Mouse (Mus musculus) cerebellum, adult 8-10 months (tissue): ENCODE measurements at regions not wholly inside any gene's neighbourhood (a gene's known extent, or its start where the extent isn't known, plus 50 kb on each side); places are given as distances from the start of the nearest gene placed in this dataset.

Experiments
- DNase-seq: peaks from one replicate; pipeline ENCODE4 v3.0.0; 2022

DNA sequence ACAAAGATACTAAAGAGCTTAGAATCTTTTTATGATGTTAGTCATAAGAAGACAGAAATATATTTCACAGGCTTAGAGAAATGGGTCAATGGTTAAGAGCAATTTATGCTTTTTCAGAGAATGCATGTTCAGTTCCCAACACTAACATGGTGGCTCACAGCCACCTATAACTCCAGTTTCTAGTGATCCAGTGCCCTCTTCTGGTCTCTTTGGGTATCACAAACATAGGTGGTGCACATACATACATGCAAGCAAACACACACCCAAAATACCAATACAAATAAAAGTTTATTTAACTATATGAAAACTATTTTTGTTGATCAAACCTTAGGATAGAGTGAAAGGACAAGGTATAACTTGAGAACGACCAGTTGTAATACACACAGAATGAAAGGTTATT is 308.0 kb downstream of the Cmpk2 start:
- DNase-seq = no peak

DNA sequence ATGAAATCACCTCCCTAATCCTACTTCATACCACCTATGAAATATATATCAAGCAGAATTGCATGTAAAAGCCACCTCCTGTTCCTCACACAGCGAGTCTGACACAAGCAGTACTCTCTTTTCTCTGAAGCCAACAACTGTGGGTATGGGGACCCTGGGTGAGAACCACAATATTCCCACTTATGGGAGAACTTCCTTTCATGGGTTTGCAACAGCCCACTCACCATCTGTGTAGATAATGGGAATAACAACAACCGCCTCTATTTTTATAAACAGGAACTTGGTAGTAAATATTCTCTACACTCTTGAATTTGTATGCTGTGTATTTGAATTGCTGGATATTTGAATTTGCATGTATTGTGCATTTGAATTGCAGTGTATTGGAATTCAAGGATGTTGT is 305.0 kb downstream of the Cmpk2 start:
- no peak for DNase-seq

GRCm38 (mm10) chr12:26770753-26771583 is 302.0 kb downstream of the Cmpk2 start:
- no peak for DNase-seq

DNA sequence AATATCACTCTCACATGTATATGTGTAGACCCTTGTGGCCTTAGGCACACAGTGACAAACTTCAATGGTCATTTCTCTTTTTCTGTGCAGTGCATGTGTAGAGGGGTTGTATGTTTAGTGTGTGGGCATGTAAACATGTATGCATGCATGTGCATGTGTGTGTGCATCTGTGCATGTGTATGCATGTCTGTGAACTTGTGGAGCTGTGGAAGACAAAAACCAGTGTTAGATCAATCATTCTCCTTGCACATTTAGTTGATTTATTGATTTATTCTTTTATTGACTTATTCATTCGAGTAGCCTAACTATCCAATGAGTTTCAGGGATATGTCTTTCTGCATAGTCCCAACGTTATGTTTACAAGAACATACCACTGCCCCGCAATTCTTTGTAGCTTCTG is 298.5 kb downstream of the Cmpk2 start:
- no peak for DNase-seq

DNA sequence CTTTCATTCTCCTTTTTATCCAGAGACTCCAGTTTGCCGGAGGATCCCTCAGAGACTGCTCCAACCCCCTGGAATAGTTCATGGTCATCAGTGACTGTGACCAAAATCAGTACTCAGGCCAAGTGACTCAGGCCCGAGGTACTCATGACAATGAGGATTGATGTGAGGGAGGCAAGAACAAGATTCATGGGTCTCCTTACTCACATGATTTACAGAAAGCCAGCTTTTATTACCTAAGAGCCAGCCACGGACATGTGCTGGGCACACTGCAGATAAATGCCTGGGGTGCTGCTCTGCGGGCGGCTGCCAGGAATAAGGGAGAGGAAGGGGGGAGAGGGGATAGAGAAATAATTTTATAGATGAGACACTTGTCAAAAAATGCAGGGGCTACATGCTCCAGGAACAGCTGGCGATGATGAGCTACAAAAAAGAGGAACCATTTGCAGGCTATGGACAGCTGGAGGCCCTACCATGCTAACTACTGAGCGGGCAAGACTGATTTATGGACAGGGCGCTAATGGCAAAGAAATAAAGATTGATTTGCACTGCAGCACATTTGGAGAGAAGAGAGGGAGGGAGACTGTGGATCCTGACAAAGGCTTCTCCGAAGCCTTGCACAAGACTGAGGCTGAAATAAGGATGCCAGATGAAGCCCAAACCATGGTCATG is 289.8 kb downstream of the Cmpk2 start:
- no peak for DNase-seq

- DNase-seq = no peak
Observed at GRCm38 (mm10) chr12:26756284-26756683, 287.3 kb downstream of the Cmpk2 start.

GRCm38 (mm10) chr12:26754611-26755010 is 285.6 kb downstream of the Cmpk2 start:
- no peak for DNase-seq

GRCm38 (mm10) chr12:26734558-26734897 is 265.5 kb downstream of the Cmpk2 start:
- no peak for DNase-seq

DNA sequence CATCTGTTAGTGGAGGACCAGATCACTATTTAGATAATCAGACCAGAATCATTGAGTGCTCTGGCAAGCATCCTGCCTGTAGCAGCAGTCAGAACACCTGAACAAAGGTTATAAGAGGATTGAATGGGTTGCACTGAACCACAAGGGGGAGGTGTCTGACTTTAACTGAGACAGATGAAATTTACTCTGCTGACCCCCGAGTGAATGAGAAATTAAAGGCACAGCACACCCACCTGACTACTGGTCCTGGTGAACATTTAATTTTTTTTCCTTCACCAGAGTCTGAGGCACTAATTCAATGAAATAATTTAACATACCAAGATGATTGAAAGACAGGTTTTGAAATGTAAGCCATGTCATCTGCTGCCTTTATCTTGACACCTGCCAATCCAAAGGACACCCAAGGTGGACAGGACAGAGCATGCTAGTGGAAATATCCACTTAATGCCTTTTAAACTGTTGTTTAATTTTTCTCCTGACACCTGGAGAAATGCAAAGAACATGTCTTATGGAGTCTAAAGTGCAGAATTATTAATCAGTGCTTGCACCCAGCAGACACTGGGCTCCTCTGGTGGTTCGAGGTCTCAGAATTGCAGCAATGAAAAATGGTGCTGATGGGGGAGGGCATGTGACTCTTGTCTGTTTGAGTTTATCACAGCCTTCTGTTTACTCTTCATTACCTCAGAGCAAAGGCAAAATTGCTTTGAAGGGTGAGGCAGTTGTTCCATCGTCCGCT is 265.0 kb downstream of the Cmpk2 start:
- no peak for DNase-seq

DNA sequence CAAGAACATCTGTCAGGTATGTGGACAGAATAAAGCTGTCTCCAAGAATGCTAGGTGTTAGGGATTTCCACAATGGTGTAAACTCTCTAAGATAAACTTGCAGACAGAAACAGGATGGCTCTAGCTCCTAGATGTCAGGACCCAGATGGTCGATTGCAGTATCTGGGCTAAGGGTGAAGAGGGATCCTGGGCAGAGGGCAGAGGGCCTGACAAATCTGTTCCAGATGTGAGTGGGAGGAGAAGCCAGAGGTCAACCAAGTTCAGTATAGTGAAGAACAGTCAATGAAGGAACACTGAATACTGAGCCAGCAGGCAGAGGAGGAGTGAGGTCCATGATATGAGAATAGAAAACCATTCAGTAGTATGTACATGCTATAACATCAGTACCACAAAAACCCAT is 254.4 kb downstream of the Cmpk2 start:
- no peak for DNase-seq

GRCm38 (mm10) chr12:26698838-26699237 is 229.8 kb downstream of the Cmpk2 start:
- no peak for DNase-seq

- no peak for DNase-seq
Observed at GRCm38 (mm10) chr12:26688048-26688447, 219.0 kb downstream of the Cmpk2 start.

DNA sequence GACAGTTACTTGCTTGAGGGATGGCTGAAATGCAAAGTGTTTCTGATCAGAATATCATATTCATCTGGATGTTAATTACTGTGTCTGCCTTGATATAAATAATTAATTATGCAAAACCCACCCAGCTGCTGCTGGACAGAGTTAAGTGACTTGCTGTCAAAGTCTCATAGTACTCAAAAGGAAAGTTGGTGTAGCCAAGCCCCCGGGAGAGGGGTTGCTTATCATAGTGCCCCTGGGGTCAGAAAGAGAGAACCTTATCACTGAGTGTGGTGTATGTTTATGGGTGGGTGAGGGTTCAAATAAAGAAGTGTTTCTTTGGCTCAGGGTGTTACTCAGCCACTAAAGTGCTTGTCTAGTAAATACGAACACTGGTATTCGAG is 211.6 kb downstream of the Cmpk2 start:
- no peak for DNase-seq

GRCm38 (mm10) chr12:26679887-26680567 is 211.0 kb downstream of the Cmpk2 start:
- DNase-seq = no peak

DNA sequence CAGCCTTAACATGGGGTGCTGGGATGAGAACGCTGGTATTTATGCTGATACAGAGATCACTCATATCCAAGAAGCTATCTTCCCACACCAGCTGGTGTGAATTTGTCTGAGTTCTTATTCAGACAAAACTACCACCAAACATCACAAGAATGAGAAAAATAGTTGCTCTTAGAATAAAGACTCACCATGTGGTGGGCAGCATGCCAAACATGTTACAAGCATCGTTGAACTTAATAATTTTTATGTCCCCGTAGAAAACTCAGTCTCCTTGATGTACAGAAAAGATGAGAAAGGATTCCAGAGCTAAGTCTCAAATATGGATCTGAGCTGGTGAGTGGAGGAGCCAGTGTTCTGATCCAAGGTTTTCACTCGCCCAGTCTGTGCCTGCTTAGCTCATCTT is 196.5 kb downstream of the Cmpk2 start:
- DNase-seq = no peak

- DNase-seq = no peak
Observed at GRCm38 (mm10) chr12:26654251-26654650, 185.2 kb downstream of the Cmpk2 start.

GRCm38 (mm10) chr12:26653781-26654180 is 184.8 kb downstream of the Cmpk2 start:
- DNase-seq = no peak

GRCm38 (mm10) chr12:26646141-26646540 is 177.1 kb downstream of the Cmpk2 start:
- no peak for DNase-seq

- DNase-seq = no peak
Observed at GRCm38 (mm10) chr12:26635665-26636241, 166.7 kb downstream of the Cmpk2 start.

GRCm38 (mm10) chr12:26635253-26635652 is 166.2 kb downstream of the Cmpk2 start:
- no peak for DNase-seq

DNA sequence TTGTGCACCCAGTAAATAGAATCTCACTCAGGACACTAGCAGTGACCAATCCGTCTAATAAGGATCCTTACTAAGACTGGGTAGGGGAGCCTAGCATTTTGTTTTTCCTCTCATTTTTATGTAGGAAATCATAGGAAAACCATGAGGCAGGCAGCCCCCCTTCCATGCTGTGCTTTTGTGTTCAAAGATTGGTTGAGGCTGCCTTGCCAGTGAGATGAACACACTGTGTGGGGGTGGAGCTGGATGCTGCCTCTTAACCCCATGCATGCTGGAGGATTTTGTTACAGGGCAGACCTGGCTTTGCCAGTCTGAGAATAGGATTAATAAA is 162.8 kb downstream of the Cmpk2 start:
- DNase-seq = no peak

- DNase-seq = no peak
Observed at GRCm38 (mm10) chr12:26631111-26631794, 162.2 kb downstream of the Cmpk2 start.
